Mouse (Mus musculus) cerebellum, adult 2 months (tissue): ENCODE measurements around the gene 1700008O03Rik.

Experiments used
- CTCF ChIP-seq: fragments of 200-500 bp; IDR thresholded peaks from 2 replicates; pipeline ENCODE4 v1.5.1; 2011; ENCODE audit warnings: low read depth, mild to moderate bottlenecking, control low read depth, low read length, moderate library complexity, borderline replicate concordance; ENCODE audit not compliant: insufficient read depth
- POLR2A ChIP-seq: fragments of 200-500 bp; IDR thresholded peaks from 2 replicates; pipeline ENCODE4 v1.6.1; 2011; ENCODE audit warnings: low read length, control low read depth, borderline replicate concordance; ENCODE audit not compliant: insufficient read depth

GRCm38 (mm10) chr7:44427666-44428065, 42.0 kb upstream of the 1700008O03Rik start:
- TF ChIP-seq CTCF (no peak), POLR2A (no peak)
